Mouse (Mus musculus): ENCODE measurements around the gene Gatad1. TPM values are rescaled to one million over a fixed set of nuclear protein-coding genes. Genes with fewer than 3 reads are reported as not detected.
A peak's percentile ranks its signal among the peaks of the same experiment; 100 is the strongest.
"Not testable (repeated sequence)": the region's sequence is repeated elsewhere in the genome, so short reads cannot be mapped to it uniquely, and the experiment has no call there.

Gatad1 gene
- polyA plus RNA-seq, 1 experiment, result 87.7 TPM

DNA sequence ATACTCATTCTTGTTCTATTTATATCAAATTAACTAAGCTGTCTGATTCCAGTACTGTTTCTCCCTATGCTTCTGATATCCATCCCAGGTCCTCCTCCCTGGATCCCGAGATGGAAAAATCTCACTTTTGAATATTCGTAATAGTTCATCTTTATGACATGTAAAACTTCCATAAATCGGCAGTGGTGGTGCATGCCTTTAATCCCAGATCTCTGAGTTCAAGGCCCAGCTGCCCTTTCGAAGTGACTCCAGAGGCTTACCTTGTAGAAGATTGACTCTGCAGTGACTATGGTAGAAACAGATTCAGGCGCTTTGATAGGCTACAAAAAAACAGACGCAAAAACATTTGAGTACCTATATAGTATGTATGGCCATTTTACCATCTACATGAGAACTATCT is 12.4 kb downstream of the Gatad1 start:
- DNase-seq (ENCODE audit: extremely low spot score in 1 of 2, low spot score in 1 of 2), result no peak

DNA sequence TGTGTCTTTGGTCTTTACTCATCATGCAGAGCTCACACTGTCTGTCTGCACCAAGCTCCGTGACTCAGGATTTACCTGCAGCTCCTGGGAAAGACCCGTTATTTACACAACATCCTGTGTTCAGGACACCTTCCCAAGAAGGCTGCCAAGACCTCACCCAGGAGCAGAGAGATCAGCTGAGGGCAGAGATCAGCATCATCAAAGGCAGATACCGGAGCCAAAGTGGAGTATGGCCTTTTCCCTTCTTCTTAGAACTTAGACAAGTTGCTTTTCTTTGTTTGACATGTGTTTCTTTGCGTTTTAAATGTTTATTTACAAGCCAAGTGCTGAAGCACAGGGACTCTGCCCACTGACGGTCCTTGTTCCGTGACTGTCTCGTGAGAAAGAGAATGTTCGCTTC is 21.7 kb downstream of the Gatad1 start:
- DNase-seq (ENCODE audit: extremely low spot score in 1 of 2, low spot score in 1 of 2), result no peak

- no peak for DNase-seq (ENCODE audit: extremely low spot score in 1 of 2, low spot score in 1 of 2)
Measured at GRCm38 (mm10) chr5:3633951-3634350, 23.0 kb downstream of the Gatad1 start.

DNA sequence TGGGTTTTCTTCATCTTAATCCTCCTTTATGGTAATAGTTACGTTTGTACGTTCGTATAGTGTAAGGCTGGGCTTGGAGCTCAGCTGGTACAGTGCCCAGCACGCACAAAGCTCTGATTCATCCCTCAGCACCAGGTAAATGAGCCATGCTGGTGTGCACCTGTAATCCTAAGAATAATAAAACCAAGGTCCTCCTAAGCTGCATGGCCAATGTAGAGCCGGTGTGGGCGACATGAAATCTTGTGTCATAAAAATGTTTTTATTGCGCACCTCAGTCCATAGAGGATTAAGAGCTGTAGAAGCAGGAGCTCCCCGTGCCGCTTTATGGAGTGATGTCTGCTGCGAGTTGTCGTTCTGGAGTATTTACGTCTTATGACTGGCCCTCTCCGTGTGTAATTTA is 23.7 kb downstream of the Gatad1 start:
- no peak for DNase-seq (ENCODE audit: extremely low spot score in 1 of 2, low spot score in 1 of 2)

GRCm38 (mm10) chr5:3632285-3632684 is 24.7 kb downstream of the Gatad1 start:
- no peak for DNase-seq (ENCODE audit: extremely low spot score in 1 of 2, low spot score in 1 of 2)

- no peak for DNase-seq (ENCODE audit: extremely low spot score in 1 of 2, low spot score in 1 of 2)
Measured at GRCm38 (mm10) chr5:3631512-3632271, 25.3 kb downstream of the Gatad1 start.

DNA sequence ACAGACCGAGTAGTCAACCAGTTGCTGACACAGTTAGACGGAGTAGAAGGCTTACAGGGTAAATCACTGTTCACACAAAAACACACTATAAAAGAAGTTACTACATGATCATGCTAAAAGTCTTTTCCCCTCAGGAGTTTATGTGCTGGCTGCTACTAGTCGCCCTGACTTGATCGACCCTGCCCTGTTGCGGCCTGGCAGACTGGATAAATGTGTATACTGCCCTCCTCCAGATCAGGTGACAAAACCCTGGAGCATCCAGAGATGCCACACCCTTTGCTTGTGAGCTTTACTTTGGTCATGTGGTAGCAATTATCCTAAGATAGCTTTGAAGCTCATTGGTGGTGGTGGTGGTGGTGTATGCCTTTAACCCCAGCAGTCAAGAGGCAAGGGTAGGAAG is 26.9 kb downstream of the Gatad1 start:
- DNase-seq (ENCODE audit: extremely low spot score in 1 of 2, low spot score in 1 of 2), result no peak

DNA sequence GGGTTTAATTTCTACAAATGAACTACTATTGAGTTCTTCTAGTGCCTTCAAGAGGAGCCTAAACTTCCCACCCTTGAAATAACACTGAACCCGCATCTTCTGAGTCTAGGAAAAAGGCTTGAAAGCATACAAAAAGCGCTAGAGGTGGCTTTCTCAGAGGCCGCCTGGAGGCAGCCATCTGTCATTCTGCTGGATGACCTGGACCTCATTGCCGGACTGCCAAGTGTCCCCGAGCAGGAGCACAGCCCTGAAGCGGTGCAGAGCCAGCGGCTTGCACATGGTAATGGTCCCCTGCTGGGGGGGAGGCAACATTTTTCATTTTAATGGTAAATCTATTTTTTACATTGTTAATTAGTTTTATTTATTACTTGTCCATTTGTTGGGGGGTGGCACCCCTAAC is 36.5 kb downstream of the Gatad1 start:
- DNase-seq (ENCODE audit: extremely low spot score in 1 of 2, low spot score in 1 of 2), result no peak

GRCm38 (mm10) chr5:3611835-3612234 is 45.1 kb downstream of the Gatad1 start:
- not testable (repeated sequence) for DNase-seq (ENCODE audit: extremely low spot score in 1 of 2, low spot score in 1 of 2)

DNA sequence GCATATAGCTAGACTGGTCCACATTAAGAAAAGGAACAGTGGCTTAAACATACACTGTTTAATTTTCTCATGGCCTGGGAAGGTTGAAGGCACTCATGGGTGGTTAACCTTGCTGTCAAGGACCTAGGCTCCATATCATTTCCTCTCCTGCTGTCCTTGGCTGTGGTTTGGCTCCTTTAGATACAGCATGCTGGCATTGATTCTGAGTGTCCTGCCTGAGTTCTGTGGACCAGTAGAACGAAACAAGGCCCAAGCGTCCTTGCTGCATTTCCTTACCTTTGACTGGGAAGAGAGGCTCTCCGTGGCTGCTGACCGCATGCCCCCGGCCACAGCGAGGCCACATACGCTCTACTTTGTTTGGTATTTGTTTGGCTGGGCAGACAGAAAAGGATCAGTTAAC is 47.7 kb downstream of the Gatad1 start:
- DNase-seq (ENCODE audit: extremely low spot score in 1 of 2, low spot score in 1 of 2), result no peak

- no peak for DNase-seq (ENCODE audit: extremely low spot score in 1 of 2, low spot score in 1 of 2)
Measured at GRCm38 (mm10) chr5:3607114-3607513, 49.9 kb downstream of the Gatad1 start.

GRCm38 (mm10) chr5:3600790-3601189 is 56.2 kb downstream of the Gatad1 start:
- no peak for DNase-seq (ENCODE audit: extremely low spot score in 1 of 2, low spot score in 1 of 2)

DNA sequence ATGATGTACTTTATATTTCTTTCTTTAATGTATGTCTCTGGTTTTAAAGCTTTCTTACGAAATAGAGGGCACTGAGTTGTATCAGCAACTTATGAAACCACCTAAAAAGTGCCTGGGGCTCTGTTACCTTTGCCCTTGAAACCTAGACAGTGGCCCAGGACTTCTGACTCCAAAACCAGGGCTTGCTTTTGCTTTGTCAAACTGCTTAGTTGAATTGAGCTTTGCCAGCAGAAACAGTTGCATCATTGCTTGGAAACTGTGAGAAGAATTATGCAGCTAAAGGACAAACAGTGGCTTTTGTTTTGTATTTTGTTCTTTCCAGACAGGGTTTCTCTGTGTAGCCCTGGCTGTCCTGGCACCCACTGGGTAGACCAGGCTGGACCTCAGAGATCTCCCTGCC is 56.7 kb downstream of the Gatad1 start:
- DNase-seq (ENCODE audit: extremely low spot score in 1 of 2, low spot score in 1 of 2), result no peak

DNA sequence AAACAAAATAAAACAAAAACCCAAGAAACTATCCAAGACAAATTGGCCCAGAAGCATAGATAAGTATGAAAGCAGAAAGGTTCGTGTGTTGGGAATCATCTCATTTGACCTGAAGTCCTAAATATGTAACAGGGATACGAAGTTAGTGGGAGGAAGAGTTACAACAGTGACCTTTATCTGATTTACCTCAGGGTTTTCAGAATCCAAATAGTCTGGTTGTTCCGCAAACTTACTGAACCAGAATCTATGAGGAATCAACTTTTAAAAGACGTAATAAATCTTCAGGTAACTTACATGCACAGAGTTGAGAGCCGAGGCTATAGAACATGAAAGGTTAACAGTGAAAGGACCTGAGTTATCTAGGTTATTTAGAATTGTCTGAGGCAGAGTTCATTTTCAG is 58.2 kb downstream of the Gatad1 start:
- no peak for DNase-seq (ENCODE audit: extremely low spot score in 1 of 2, low spot score in 1 of 2)

DNA sequence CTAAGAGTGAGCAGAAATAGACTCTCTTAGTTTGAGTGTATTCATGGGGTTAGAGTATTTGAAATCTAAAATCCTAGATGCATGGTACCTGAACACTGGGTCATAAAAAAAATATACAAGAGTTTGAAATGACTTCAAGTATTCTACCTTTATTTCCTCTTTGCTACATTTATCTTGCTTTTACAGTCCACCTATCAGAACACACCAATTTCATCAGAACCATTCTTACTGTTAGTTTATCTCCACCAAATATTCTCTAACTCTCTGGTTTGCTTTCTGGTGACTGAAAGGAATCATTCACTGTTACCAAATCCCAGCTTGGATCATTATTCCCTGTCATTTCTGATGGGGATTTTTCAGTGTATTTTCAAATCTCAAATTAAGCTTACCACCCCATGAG is 59.8 kb downstream of the Gatad1 start:
- DNase-seq (ENCODE audit: extremely low spot score in 1 of 2, low spot score in 1 of 2), result no peak

- DNase-seq (ENCODE audit: extremely low spot score in 1 of 2, low spot score in 1 of 2), result peak; percentile 72 to 88
Measured at GRCm38 (mm10) chr5:3596399-3596766, 60.6 kb downstream of the Gatad1 start, which contains the start of gene Rbm48. TSS of gene Rbm48 (minus strand) at chr5:3596585.

DNA sequence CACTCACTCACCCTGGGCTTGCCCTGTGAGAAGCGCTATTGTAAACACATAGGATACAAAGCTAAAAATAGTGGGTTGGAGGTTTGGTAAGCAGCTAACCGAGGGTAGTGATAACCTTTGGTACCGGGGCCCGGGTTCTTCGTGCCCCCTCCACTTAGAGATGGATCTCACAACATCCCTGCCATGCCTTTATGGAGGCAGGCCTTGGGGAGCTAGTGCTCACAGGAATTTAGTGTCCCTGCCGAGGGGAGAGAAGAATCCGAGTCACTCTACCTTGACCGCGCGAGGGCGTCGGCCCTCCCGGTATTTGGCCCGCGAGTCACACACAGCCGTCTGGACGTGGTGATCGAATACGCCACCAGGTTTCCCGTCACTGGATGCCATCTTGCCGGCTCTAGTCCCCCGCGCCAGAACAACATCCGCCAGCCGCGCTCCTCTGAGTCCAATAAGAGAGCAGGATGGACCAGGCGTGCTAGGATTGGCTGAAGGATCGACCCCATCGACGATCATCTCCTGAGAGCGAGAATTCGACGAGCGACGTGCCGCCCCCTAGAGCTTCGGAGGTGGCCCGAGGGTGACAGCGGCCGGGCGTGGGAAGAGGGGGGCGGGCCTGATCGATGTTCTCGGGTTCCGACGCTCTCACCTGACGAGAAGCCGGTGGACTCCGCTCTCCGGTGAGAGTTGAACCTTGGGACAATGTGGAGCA is 61.1 kb downstream of the Gatad1 start, which contains the start of gene Pex1:
Gene Pex1 (plus strand): TSS at position 374 of the 706 bp plus-strand sequence.
- DNase-seq (ENCODE audit: extremely low spot score in 1 of 2, low spot score in 1 of 2), result peak; percentile 94 to 97

Other genes starting within 250 kb of the Gatad1 start
- gene Fam133b, start 113.4 kb downstream of the Gatad1 start, polyA plus RNA-seq (2012; rRNA removed), result 28.5 and 29.1 TPM in 2 replicates
- 6.0 and 7.8 TPM in 2 replicates for gene 1700109H08Rik, start 85.6 kb downstream of the Gatad1 start, polyA plus RNA-seq (2012; rRNA removed)
- 26.5 and 28.9 TPM in 2 replicates for gene Pex1, start 61.1 kb downstream of the Gatad1 start, polyA plus RNA-seq (2012; rRNA removed)
- 11.7 and 12.0 TPM in 2 replicates for gene Rbm48, start 60.6 kb downstream of the Gatad1 start, polyA plus RNA-seq (2012; rRNA removed)
- 0.08 TPM in 1 of 2 replicates, not detected in the other for gene Tmbim7, start 6.0 kb downstream of the Gatad1 start, polyA plus RNA-seq (2012; rRNA removed)
- gene Ankib1, start 145.7 kb upstream of the Gatad1 start, polyA plus RNA-seq (2012; rRNA removed), result 19.4 and 20.0 TPM in 2 replicates
- 43.8 and 45.8 TPM in 2 replicates for gene Krit1, start 146.0 kb upstream of the Gatad1 start, polyA plus RNA-seq (2012; rRNA removed)
- gene Lrrd1, start 188.0 kb upstream of the Gatad1 start, polyA plus RNA-seq (2012; rRNA removed), result 0.06 and 0.08 TPM in 2 replicates
- 5.9 and 6.7 TPM in 2 replicates for gene Mterf1a, start 236.7 kb upstream of the Gatad1 start, polyA plus RNA-seq (2012; rRNA removed)

Measured in frontal cortex, adult 2 months (tissue).